Mouse (Mus musculus) bone marrow macrophage, adult 2 months (primary cell): ENCODE results near the gene Agap1.

ENCODE experiments used
- CTCF ChIP-seq: IDR thresholded peaks from 2 replicates; pipeline ENCODE4 v1.5.1; 2012; ENCODE audit warnings: low read depth, mild to moderate bottlenecking, low read length, moderate library complexity
- POLR2A ChIP-seq: IDR thresholded peaks from 2 replicates; pipeline ENCODE4 v1.6.1; 2012; ENCODE audit warnings: mild to moderate bottlenecking, low read depth, low read length, borderline replicate concordance

- no peak for TF ChIP-seq CTCF
- no peak for TF ChIP-seq POLR2A
Measured at GRCm38 (mm10) chr1:89929721-89930505, 475.3 kb downstream of the Agap1 start.
